Mouse (Mus musculus) neural tube, embryonic 13.5 days (tissue): Measurements from ENCODE around the gene Babam2. TPM values are rescaled to one million over a fixed set of nuclear protein-coding genes. Genes with fewer than 3 reads are reported as not detected.

Source experiments
- ATAC-seq: fragments of 200-750 bp; cut with Nextera tagmentation; 2 replicates; pipeline ENCODE4 v1.8.0; 2017; ENCODE audit warnings: low read depth, mild to moderate bottlenecking, moderate TSS enrichment, moderate library complexity
- H3K27ac ChIP-seq: fragments of 300-500 bp; sonication (generic); replicated peaks from 2 replicates; pipeline ENCODE4 v1.5.1; 2015; ENCODE audit warnings: moderate library complexity, mild to moderate bottlenecking, inconsistent platforms
- H3K27me3 ChIP-seq: fragments of 300-500 bp; sonication (generic); 2 replicates; pipeline ENCODE4 v1.6.1; 2015; ENCODE audit warnings: mild to moderate bottlenecking, inconsistent platforms
- H3K36me3 ChIP-seq: fragments of 300-500 bp; sonication (generic); 2 replicates; pipeline ENCODE4 v1.6.1; 2015; ENCODE audit warnings: mild to moderate bottlenecking, inconsistent platforms
- H3K4me1 ChIP-seq: fragments of 300-500 bp; sonication (generic); replicated peaks from 2 replicates; pipeline ENCODE4 v1.6.1; 2015; ENCODE audit warnings: inconsistent platforms
- H3K4me2 ChIP-seq: fragments of 300-500 bp; sonication (generic); 2 replicates; pipeline ENCODE4 v1.6.1; 2015; ENCODE audit warnings: inconsistent platforms, mild to moderate bottlenecking, moderate library complexity
- H3K4me3 ChIP-seq: fragments of 300-500 bp; sonication (generic); 2 replicates; pipeline ENCODE4 v1.5.1; 2015; ENCODE audit warnings: mild to moderate bottlenecking, inconsistent platforms
- H3K9ac ChIP-seq: fragments of 300-500 bp; sonication (generic); 2 replicates; pipeline ENCODE4 v1.6.1; 2015; ENCODE audit warnings: moderate library complexity, mild to moderate bottlenecking, inconsistent platforms
- H3K9me3 ChIP-seq: fragments of 300-500 bp; sonication (generic); 2 replicates; pipeline ENCODE4 v1.6.1; 2016; ENCODE audit warnings: inconsistent platforms
- WGBS: fragments of 180-500 bp; shearing (Covaris S2); methylation state at CpG from one replicate; pipeline ENCODE4 v1.1.7; 2015; 5-methylcytosine and 5-hydroxymethylcytosine counted together
- polyA plus RNA-seq: library from polyadenylated mRNA; unstranded; fragments of >200 nt; fragmentation: Nextera tagmentation; extraction: Ambion mirVana; gene quantifications from 2 replicates; pipeline ENCODE4 v1.2.1, GENCODE M21; 2015

The Babam2 gene
- polyA plus RNA-seq, 1 experiment from 2014 or later, result 54.4 TPM

GRCm38 (mm10) chr5:32053476-32053875, 356.0 kb downstream of the Babam2 start:
- WGBS, result 82% methylated on average over 8 of the region's 8 CpGs
- Histone ChIP-seq H3K9me3 (no peaks in the 10 kb centered on the region), H3K27ac (no peak overlapping the region), H3K4me3 (no peak overlapping the region), H3K9ac (no peak overlapping the region), H3K36me3 (no peaks in the 10 kb centered on the region), H3K4me2 (no peak overlapping the region), H3K4me1 (no peaks in the 10 kb centered on the region), H3K27me3 (no peaks in the 10 kb centered on the region)
- ATAC-seq, result no peak

- Histone ChIP-seq H3K27ac (no peak overlapping the region), H3K4me2 (no peak overlapping the region), H3K9me3 (no peaks in the 10 kb centered on the region), H3K27me3 (no peaks in the 10 kb centered on the region), H3K9ac (no peak overlapping the region), H3K4me1 (peaks cover 7% of the 10 kb centered on the region), H3K4me3 (no peak overlapping the region), H3K36me3 (no peaks in the 10 kb centered on the region)
- ATAC-seq, result no peak
- 82% methylated on average over 3 of the region's 3 CpGs for WGBS
Observed at GRCm38 (mm10) chr5:32055676-32056075, 358.2 kb downstream of the Babam2 start.

GRCm38 (mm10) chr5:32056126-32056525, 358.6 kb downstream of the Babam2 start:
- H3K9me3 ChIP-seq, result no peaks in the 10 kb centered on the region
- H3K9ac ChIP-seq, result no peak overlapping the region
- ATAC-seq, result no peak
- peaks cover 7% of the 10 kb centered on the region for H3K4me1 ChIP-seq
- WGBS, result 80% methylated on average over 1 of the region's 1 CpGs
- no peaks in the 10 kb centered on the region for H3K27me3 ChIP-seq
- no peak overlapping the region for H3K27ac ChIP-seq
- no peak overlapping the region for H3K4me3 ChIP-seq
- no peaks in the 10 kb centered on the region for H3K36me3 ChIP-seq
- no peak overlapping the region for H3K4me2 ChIP-seq

- ATAC-seq, result no peak
- Histone ChIP-seq H3K4me2 (no peak overlapping the region), H3K4me1 (peaks cover 7% of the 10 kb centered on the region), H3K27me3 (no peaks in the 10 kb centered on the region), H3K4me3 (no peak overlapping the region), H3K9me3 (no peaks in the 10 kb centered on the region), H3K27ac (no peak overlapping the region), H3K9ac (no peak overlapping the region), H3K36me3 (no peaks in the 10 kb centered on the region)
- 79% methylated on average over 8 of the region's 8 CpGs for WGBS
Observed at GRCm38 (mm10) chr5:32058481-32059253, 361.2 kb downstream of the Babam2 start.

GRCm38 (mm10) chr5:32059254-32059796, 361.8 kb downstream of the Babam2 start:
- no peak for ATAC-seq
- H3K4me1 ChIP-seq, result peaks cover 7% of the 10 kb centered on the region
- H3K9ac ChIP-seq, result no peak overlapping the region
- no peaks in the 10 kb centered on the region for H3K9me3 ChIP-seq
- H3K27ac ChIP-seq, result peak overlapping the region; percentile 15; the same call in 1 of the 2 replicates
- no peaks in the 10 kb centered on the region for H3K36me3 ChIP-seq
- H3K4me2 ChIP-seq, result no peak overlapping the region
- no peak overlapping the region for H3K4me3 ChIP-seq
- WGBS, result 61% methylated on average over 8 of the region's 8 CpGs
- no peaks in the 10 kb centered on the region for H3K27me3 ChIP-seq

- no peak overlapping the region for H3K9ac ChIP-seq
- no peak overlapping the region for H3K4me3 ChIP-seq
- H3K27me3 ChIP-seq, result no peaks in the 10 kb centered on the region
- peaks cover 7% of the 10 kb centered on the region for H3K4me1 ChIP-seq
- H3K9me3 ChIP-seq, result no peaks in the 10 kb centered on the region
- no peak for ATAC-seq
- 90% methylated on average over 2 of the region's 2 CpGs for WGBS
- H3K36me3 ChIP-seq, result no peaks in the 10 kb centered on the region
- H3K27ac ChIP-seq, result no peak overlapping the region
- no peak overlapping the region for H3K4me2 ChIP-seq
Observed at GRCm38 (mm10) chr5:32060485-32060884, 363.0 kb downstream of the Babam2 start.

GRCm38 (mm10) chr5:32061854-32062253, 364.4 kb downstream of the Babam2 start:
- Histone ChIP-seq H3K4me1 (peaks cover 7% of the 10 kb centered on the region), H3K9me3 (no peaks in the 10 kb centered on the region), H3K4me2 (no peak overlapping the region), H3K4me3 (no peak overlapping the region), H3K27ac (no peak overlapping the region), H3K27me3 (no peaks in the 10 kb centered on the region), H3K36me3 (no peaks in the 10 kb centered on the region), H3K9ac (no peak overlapping the region)
- 85% methylated on average over 1 of the region's 1 CpGs for WGBS
- ATAC-seq, result no peak

GRCm38 (mm10) chr5:32064341-32065105, 367.0 kb downstream of the Babam2 start:
- H3K27ac ChIP-seq, result no peak overlapping the region
- WGBS, result 80% methylated on average over 2 of the region's 2 CpGs
- ATAC-seq, result no peak

GRCm38 (mm10) chr5:32066015-32066734, 368.7 kb downstream of the Babam2 start:
- no peak overlapping the region for H3K9ac ChIP-seq
- H3K4me2 ChIP-seq, result no peak overlapping the region
- no peaks in the 10 kb centered on the region for H3K36me3 ChIP-seq
- no peaks in the 10 kb centered on the region for H3K9me3 ChIP-seq
- WGBS, result 82% methylated on average over 5 of the region's 5 CpGs
- H3K27me3 ChIP-seq, result no peaks in the 10 kb centered on the region
- H3K4me1 ChIP-seq, result no peaks in the 10 kb centered on the region
- no peak overlapping the region for H3K4me3 ChIP-seq
- H3K27ac ChIP-seq, result no peak overlapping the region
- ATAC-seq, result no peak

More at GRCm38 (mm10) chr5:32064341-32065105, 367.0 kb downstream of the Babam2 start:
- Histone ChIP-seq H3K4me2 (no peak overlapping the region), H3K36me3 (no peaks in the 10 kb centered on the region), H3K4me1 (peaks cover 3% of the 10 kb centered on the region), H3K9me3 (no peaks in the 10 kb centered on the region), H3K27me3 (no peaks in the 10 kb centered on the region), H3K9ac (no peak overlapping the region), H3K4me3 (no peak overlapping the region)

GRCm38 (mm10) chr5:32066839-32067238, 369.4 kb downstream of the Babam2 start:
- no peaks in the 10 kb centered on the region for H3K9me3 ChIP-seq
- H3K4me3 ChIP-seq, result no peak overlapping the region
- WGBS, result 94% methylated on average over 2 of the region's 2 CpGs
- no peak overlapping the region for H3K27ac ChIP-seq
- no peaks in the 10 kb centered on the region for H3K27me3 ChIP-seq
- no peak for ATAC-seq
- H3K4me2 ChIP-seq, result no peak overlapping the region
- H3K9ac ChIP-seq, result no peak overlapping the region
- no peaks in the 10 kb centered on the region for H3K36me3 ChIP-seq
- no peaks in the 10 kb centered on the region for H3K4me1 ChIP-seq

- no peaks in the 10 kb centered on the region for H3K36me3 ChIP-seq
- no peaks in the 10 kb centered on the region for H3K9me3 ChIP-seq
- no peak overlapping the region for H3K9ac ChIP-seq
- H3K27ac ChIP-seq, result no peak overlapping the region
- H3K4me2 ChIP-seq, result no peak overlapping the region
- H3K27me3 ChIP-seq, result no peaks in the 10 kb centered on the region
- ATAC-seq, result no peak
- H3K4me3 ChIP-seq, result no peak overlapping the region
- H3K4me1 ChIP-seq, result no peaks in the 10 kb centered on the region
- WGBS, result 86% methylated on average over 3 of the region's 3 CpGs
Observed at GRCm38 (mm10) chr5:32068616-32069015, 371.1 kb downstream of the Babam2 start.

GRCm38 (mm10) chr5:32069096-32069495, 371.6 kb downstream of the Babam2 start:
- no peaks in the 10 kb centered on the region for H3K9me3 ChIP-seq
- ATAC-seq, result no peak
- H3K36me3 ChIP-seq, result no peaks in the 10 kb centered on the region
- H3K9ac ChIP-seq, result no peak overlapping the region
- no peaks in the 10 kb centered on the region for H3K27me3 ChIP-seq
- H3K4me1 ChIP-seq, result no peaks in the 10 kb centered on the region
- no peak overlapping the region for H3K27ac ChIP-seq
- 71% methylated on average over 4 of the region's 4 CpGs for WGBS
- no peak overlapping the region for H3K4me3 ChIP-seq
- H3K4me2 ChIP-seq, result no peak overlapping the region
